Mouse (Mus musculus): Measurements from ENCODE around the gene Snx32. TPM values are rescaled to one million over a fixed set of nuclear protein-coding genes. Genes with fewer than 3 reads are reported as not detected.

Snx32 gene
- 3.6 and 8.4 TPM in 2 replicates for polyA plus RNA-seq (2012; ENCODE audit: low replicate concordance)

GRCm38 (mm10) chr19:5510031-5511026 is at the start of gene Snx32:
Gene Snx32, minus strand, starts transcription at chr19:5510538.

DNA sequence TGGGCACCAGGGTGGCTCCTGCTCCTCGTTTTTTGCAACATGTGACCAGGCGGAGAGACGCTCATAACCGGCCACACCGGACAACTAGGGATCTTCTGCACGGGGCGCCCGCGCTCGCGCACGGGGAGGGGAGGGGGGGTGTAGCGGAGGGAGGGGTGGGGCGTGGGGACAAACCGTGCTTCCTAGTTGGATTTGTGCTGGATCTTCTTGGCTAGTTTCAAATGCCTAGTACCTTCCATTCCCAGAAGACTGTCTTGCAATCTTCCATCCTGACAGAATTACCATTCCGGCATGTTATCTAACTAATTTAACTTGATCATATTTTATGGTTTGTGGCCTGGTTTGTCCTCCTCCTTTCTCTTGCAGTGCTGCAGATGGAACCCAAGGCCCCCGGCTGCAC is 6.7 kb downstream of the Snx32 start, which contains the start of gene 1700020D05Rik:
Gene 1700020D05Rik (minus strand): TSS at position 101 of the 400 bp plus-strand sequence.

GRCm38 (mm10) chr19:5490313-5490897 is 19.9 kb downstream of the Snx32 start, which contains the start of gene Cfl1:
Gene Cfl1, plus strand, starts transcription at chr19:5490455.

DNA sequence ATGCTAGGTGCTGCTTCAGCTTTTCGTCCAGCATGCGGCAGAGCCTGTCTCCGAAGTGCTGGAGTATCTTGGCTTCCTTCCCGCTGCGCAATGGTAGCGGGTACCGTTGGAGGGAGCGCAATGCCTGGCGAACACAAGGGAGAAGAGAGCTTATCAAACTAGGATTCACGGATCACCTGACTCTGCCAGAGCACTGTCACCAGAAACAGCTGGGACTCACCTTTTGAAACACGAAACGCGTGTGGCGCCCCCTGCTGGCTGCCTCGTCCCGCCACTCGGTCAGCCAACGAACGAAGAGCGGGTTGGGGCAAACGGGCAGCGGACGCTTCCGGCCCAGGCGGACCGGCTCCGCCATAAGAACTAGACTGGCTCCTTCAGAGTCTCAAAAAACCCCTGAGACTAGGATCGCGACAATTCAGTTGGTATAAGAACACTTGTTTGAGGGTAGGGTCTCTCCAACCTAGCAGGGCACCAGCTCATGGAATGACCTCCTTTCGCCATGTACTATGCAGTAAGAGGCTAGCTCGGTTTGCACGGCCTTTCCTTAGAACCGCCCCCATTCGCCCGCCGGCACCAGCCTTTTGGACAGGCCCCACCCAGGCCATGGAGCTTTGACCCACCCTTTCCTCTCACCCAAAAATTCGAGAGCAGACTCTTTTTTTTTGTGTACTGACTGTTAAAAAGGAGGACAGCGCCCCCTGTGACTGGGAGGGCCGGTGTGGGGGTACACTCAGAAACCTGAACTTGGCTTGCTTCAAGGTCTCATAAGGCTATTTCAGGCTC is 22.4 kb downstream of the Snx32 start, which contains the start of gene Mus81:
Gene Mus81 (minus strand): TSS at position 635 of the 783 bp plus-strand sequence.

DNA sequence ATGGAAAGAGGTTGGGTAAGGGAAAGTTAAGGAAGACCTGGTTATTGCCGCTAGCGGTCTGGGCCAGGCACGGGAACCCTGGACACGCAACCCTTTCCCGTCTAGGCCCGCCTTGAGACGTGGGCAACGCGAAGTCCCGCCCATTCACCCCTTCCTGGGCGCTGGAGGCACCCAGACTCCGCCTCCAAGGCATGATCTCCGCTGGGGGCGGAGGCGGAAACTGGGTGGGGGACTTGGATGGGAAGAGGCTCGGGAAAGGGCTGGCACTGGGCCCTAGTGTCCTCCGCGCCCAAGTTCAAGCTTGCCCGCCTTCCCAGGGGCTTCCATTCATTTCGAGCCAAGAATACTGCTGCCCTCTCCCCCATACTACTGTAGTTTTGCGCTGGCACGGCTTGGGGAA is 36.6 kb downstream of the Snx32 start, which contains the start of gene Efemp2:
Gene Efemp2 (plus strand): TSS at position 235 of the 400 bp plus-strand sequence.

DNA sequence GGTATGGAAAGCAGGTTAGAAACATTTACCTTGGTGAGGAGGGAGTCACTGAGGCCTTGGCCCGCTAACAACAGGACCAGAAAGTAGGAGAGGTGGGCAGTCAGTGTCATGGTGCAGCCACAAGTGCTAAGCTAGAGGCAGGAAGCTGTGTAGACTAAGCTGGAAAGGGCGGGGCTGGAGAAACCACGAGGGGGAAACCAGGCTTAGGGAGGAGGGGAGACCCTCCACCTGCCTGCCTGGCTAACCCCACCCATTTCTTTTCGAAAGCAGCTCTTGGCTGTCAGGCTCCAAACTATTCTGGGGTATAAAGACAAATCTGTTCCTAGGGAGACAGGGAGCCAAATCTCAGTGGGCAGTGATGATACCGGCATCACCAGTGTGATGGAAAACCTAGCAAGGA is 42.0 kb downstream of the Snx32 start, which contains the start of gene Ctsw:
Gene Ctsw (minus strand): TSS at position 134 of the 400 bp plus-strand sequence.

DNA sequence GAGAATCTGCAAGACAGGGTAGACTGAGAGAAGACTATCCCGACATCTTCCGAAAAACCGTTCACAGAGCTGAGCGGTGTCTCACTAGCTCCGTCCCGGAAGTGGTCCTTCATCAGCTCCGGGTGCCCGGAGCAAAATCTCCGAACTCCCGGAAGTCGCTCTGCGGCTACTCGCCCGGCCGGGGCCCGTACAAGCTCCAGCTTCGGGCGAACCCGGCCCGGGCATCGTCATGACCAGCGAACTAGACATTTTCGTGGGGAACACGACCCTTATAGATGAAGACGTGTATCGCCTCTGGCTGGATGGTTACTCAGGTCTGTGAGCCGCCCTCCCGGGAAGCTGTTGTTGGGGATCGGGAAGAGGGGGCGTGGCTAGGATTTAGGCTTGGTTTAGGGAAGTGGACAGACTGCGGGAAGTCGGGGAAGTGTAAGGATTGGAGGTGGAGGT is 49.9 kb downstream of the Snx32 start, which contains the start of gene Fibp:
Gene Fibp (plus strand): TSS at position 151 of the 447 bp plus-strand sequence.

GRCm38 (mm10) chr19:5457746-5458442 is 52.4 kb downstream of the Snx32 start, which contains the start of gene Ccdc85b:
Gene Ccdc85b, minus strand, starts transcription at chr19:5457894.

DNA sequence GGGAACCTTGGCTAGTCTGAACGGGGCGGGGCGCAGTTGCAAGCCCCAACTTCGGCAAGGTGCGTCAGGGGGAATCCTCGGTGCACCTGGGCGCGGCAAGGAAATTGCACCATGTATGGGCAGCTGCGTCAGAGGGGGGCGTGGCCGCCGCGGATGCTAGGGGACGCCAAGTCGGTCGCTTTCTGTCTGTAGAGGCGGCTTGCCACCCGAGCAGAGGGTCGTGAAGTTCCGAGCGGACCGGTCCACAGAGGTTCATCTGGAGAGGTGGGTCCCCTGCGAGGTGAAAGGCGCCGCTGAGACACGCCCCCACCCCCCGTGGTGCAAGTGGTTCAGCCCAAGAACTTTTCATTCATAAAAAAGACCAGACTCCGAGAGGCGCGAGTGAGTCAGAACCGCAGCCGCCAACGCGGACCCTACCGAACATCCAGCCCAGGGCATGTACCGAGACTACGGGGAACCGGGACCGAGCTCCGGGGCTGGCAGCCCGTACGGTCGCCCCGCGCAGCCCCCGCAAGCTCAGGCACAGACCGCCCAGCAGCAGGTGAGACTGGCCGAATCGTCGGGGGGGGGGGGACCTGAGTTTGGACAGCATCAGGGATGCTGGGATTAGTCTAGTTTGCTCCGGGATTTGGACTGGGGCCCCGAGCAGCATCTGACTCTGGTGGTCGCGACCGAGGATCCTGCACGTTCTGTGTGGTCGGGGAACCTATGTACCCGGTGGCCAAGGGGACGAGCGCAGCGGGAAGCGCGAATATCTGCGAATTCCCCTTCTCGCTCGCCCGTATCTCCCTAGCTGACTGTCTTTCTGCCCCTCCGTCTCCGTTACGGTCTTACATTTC is 62.6 kb downstream of the Snx32 start, which contains the start of gene Fosl1:
Gene Fosl1 (plus strand): TSS at position 33 of the 839 bp plus-strand sequence.

Other genes starting within 250 kb of the Snx32 start
- 58.7 and 139 TPM in 2 replicates for gene Pacs1, start 237.4 kb downstream of the Snx32 start, polyA plus RNA-seq (2012; ENCODE audit: low replicate concordance)
- 305 and 456 TPM in 2 replicates for gene Sf3b2, start 215.1 kb downstream of the Snx32 start, polyA plus RNA-seq (2012; ENCODE audit: low replicate concordance)
- gene Gal3st3, start 212.2 kb downstream of the Snx32 start, polyA plus RNA-seq (2012; ENCODE audit: low replicate concordance) = not detected in 2 replicates
- gene Catsper1, start 174.8 kb downstream of the Snx32 start, polyA plus RNA-seq (2012; ENCODE audit: low replicate concordance) = not detected in 2 replicates
- gene Cst6, start 161.0 kb downstream of the Snx32 start, polyA plus RNA-seq (2012; ENCODE audit: low replicate concordance) = 0.84 TPM in 1 of 2 replicates, not detected in the other
- 22.5 and 33.0 TPM in 2 replicates for gene Eif1ad, start 143.8 kb downstream of the Snx32 start, polyA plus RNA-seq (2012; ENCODE audit: low replicate concordance)
- 60.4 and 65.3 TPM in 2 replicates for gene Banf1, start 143.4 kb downstream of the Snx32 start, polyA plus RNA-seq (2012; ENCODE audit: low replicate concordance)
- gene Sart1, start 121.8 kb downstream of the Snx32 start, polyA plus RNA-seq (2012; ENCODE audit: low replicate concordance) = 110 and 179 TPM in 2 replicates
- gene Tsga10ip, start 108.0 kb downstream of the Snx32 start, polyA plus RNA-seq (2012; ENCODE audit: low replicate concordance) = 0.49 and 0.58 TPM in 2 replicates
- gene Drap1, start 85.6 kb downstream of the Snx32 start, polyA plus RNA-seq (2012; ENCODE audit: low replicate concordance) = 303 and 479 TPM in 2 replicates
- gene AI837181, start 85.4 kb downstream of the Snx32 start, polyA plus RNA-seq (2012; ENCODE audit: low replicate concordance) = 107 and 177 TPM in 2 replicates
- 0.48 and 1.9 TPM in 2 replicates for gene Fosl1, start 63.0 kb downstream of the Snx32 start, polyA plus RNA-seq (2012; ENCODE audit: low replicate concordance)
- gene Ccdc85b, start 52.6 kb downstream of the Snx32 start, polyA plus RNA-seq (2012; ENCODE audit: low replicate concordance) = 10.9 and 19.5 TPM in 2 replicates
- 31.3 and 343 TPM in 2 replicates for gene Fibp, start 49.9 kb downstream of the Snx32 start, polyA plus RNA-seq (2012; ENCODE audit: low replicate concordance)
- 5.4 and 7.6 TPM in 2 replicates for gene Ctsw, start 42.0 kb downstream of the Snx32 start, polyA plus RNA-seq (2012; ENCODE audit: low replicate concordance)
- 0.41 and 1.7 TPM in 2 replicates for gene Efemp2, start 36.6 kb downstream of the Snx32 start, polyA plus RNA-seq (2012; ENCODE audit: low replicate concordance)
- gene Mus81, start 22.1 kb downstream of the Snx32 start, polyA plus RNA-seq (2012; ENCODE audit: low replicate concordance) = 61.7 and 62.0 TPM in 2 replicates
- 1,270 and 1,994 TPM in 2 replicates for gene Cfl1, start 20.1 kb downstream of the Snx32 start, polyA plus RNA-seq (2012; ENCODE audit: low replicate concordance)
- gene 1700020D05Rik, start 6.8 kb downstream of the Snx32 start, polyA plus RNA-seq (2012; ENCODE audit: low replicate concordance) = 0.41 and 1.1 TPM in 2 replicates
- not detected in 2 replicates for gene Ovol1, start 50.1 kb upstream of the Snx32 start, polyA plus RNA-seq (2012; ENCODE audit: low replicate concordance)
- gene Ap5b1, start 57.5 kb upstream of the Snx32 start, polyA plus RNA-seq (2012; ENCODE audit: low replicate concordance) = 50.2 and 53.5 TPM in 2 replicates
- 126 and 206 TPM in 2 replicates for gene Rnaseh2c, start 91.3 kb upstream of the Snx32 start, polyA plus RNA-seq (2012; ENCODE audit: low replicate concordance)
- gene Kat5, start 99.7 kb upstream of the Snx32 start, polyA plus RNA-seq (2012; ENCODE audit: low replicate concordance) = 74.4 and 113 TPM in 2 replicates
- 119 and 167 TPM in 2 replicates for gene Rela, start 126.9 kb upstream of the Snx32 start, polyA plus RNA-seq (2012; ENCODE audit: low replicate concordance)
- 869 and 1,782 TPM in 2 replicates for gene Sipa1, start 153.2 kb upstream of the Snx32 start, polyA plus RNA-seq (2012; ENCODE audit: low replicate concordance)
- 160 and 317 TPM in 2 replicates for gene Map3k11, start 178.2 kb upstream of the Snx32 start, polyA plus RNA-seq (2012; ENCODE audit: low replicate concordance)
- gene Pcnx3, start 178.4 kb upstream of the Snx32 start, polyA plus RNA-seq (2012; ENCODE audit: low replicate concordance) = 364 and 1,099 TPM in 2 replicates
- 0.54 and 1.7 TPM in 2 replicates for gene Kcnk7, start 193.8 kb upstream of the Snx32 start, polyA plus RNA-seq (2012; ENCODE audit: low replicate concordance)
- gene Ehbp1l1, start 215.8 kb upstream of the Snx32 start, polyA plus RNA-seq (2012; ENCODE audit: low replicate concordance) = 110 and 206 TPM in 2 replicates
- 70.9 and 119 TPM in 2 replicates for gene Fam89b, start 219.1 kb upstream of the Snx32 start, polyA plus RNA-seq (2012; ENCODE audit: low replicate concordance)
- 1.6 and 8.2 TPM in 2 replicates for gene Ltbp3, start 230.4 kb upstream of the Snx32 start, polyA plus RNA-seq (2012; ENCODE audit: low replicate concordance)

Measured in hematopoietic multipotent progenitor cell, adult 10-12 weeks (in vitro differentiated cells).